Mouse (Mus musculus): ENCODE data around the gene Cap2. TPM values are rescaled to one million over a fixed set of nuclear protein-coding genes. Genes with fewer than 3 reads are reported as not detected.

The Cap2 gene
- polyA plus RNA-seq, 1 experiment, result 0.16 TPM

- H3ac ChIP-seq (ENCODE audit: control insufficient read depth, insufficient read length, low read depth), result no peak overlapping the region
- no peaks in the 10 kb centered on the region for H3K79me3 ChIP-seq (ENCODE audit: low read depth)
- H3K4me3 ChIP-seq (ENCODE audit: insufficient read depth, poor library complexity, severe bottlenecking), result no peak overlapping the region
- no peaks in the 10 kb centered on the region for H3K27me3 ChIP-seq (ENCODE audit: control insufficient read depth, insufficient read depth, insufficient read length)
- no peaks in the 10 kb centered on the region for H3K36me3 ChIP-seq (ENCODE audit: control insufficient read depth, insufficient read depth)
- no peaks in the 10 kb centered on the region for H3K79me2 ChIP-seq (ENCODE audit: control insufficient read depth, insufficient read depth)
- TF ChIP-seq CTCF (IDR thresholded peaks at IDR 0.05; ENCODE audit: control insufficient read depth, insufficient read depth, insufficient read length) (no peak), CEBPB (IDR thresholded peaks at IDR 0.05; ENCODE audit: low read depth) (no peak), MYOG (IDR thresholded peaks at IDR 0.05; ENCODE audit: control insufficient read depth, extremely low read depth, insufficient read length) (no peak), MYOD1 (IDR thresholded peaks at IDR 0.05; ENCODE audit: control insufficient read depth, insufficient read length, low read depth) (no peak), FOSL1 (IDR thresholded peaks at IDR 0.05; ENCODE audit: insufficient read depth, low read length, poor library complexity, severe bottlenecking) (no peak), USF1 (IDR thresholded peaks at IDR 0.05; ENCODE audit: low read depth) (no peak), MAX (IDR thresholded peaks at IDR 0.05) (no peak)
These were observed 22.1 kb downstream of the Cap2 start for GRCm38 (mm10) chr13:46523712-46524111.

GRCm38 (mm10) chr13:46525295-46526255 lies 23.9 kb downstream of the Cap2 start:
- Histone ChIP-seq H3ac (ENCODE audit: control insufficient read depth, insufficient read length, low read depth) (no peak overlapping the region), H3K36me3 (ENCODE audit: control insufficient read depth, insufficient read depth) (no peaks in the 10 kb centered on the region), H3K27me3 (ENCODE audit: control insufficient read depth, insufficient read depth, insufficient read length) (no peaks in the 10 kb centered on the region), H3K4me3 (ENCODE audit: insufficient read depth, poor library complexity, severe bottlenecking) (no peak overlapping the region), H3K79me3 (ENCODE audit: low read depth) (no peaks in the 10 kb centered on the region), H3K79me2 (ENCODE audit: control insufficient read depth, insufficient read depth) (no peaks in the 10 kb centered on the region)
- TF ChIP-seq FOSL1 (IDR thresholded peaks at IDR 0.05; ENCODE audit: insufficient read depth, low read length, poor library complexity, severe bottlenecking) (no peak), USF1 (IDR thresholded peaks at IDR 0.05; ENCODE audit: low read depth) (no peak), MAX (IDR thresholded peaks at IDR 0.05) (no peak), CEBPB (IDR thresholded peaks at IDR 0.05; ENCODE audit: low read depth) (no peak), CTCF (IDR thresholded peaks at IDR 0.05; ENCODE audit: control insufficient read depth, insufficient read depth, insufficient read length) (no peak), MYOG (IDR thresholded peaks at IDR 0.05; ENCODE audit: control insufficient read depth, extremely low read depth, insufficient read length) (no peak), MYOD1 (IDR thresholded peaks at IDR 0.05; ENCODE audit: control insufficient read depth, insufficient read length, low read depth) (no peak)

- no peaks in the 10 kb centered on the region for H3K36me3 ChIP-seq (ENCODE audit: control insufficient read depth, insufficient read depth)
- H3K79me2 ChIP-seq (ENCODE audit: control insufficient read depth, insufficient read depth), result no peaks in the 10 kb centered on the region
- H3K4me3 ChIP-seq (ENCODE audit: insufficient read depth, poor library complexity, severe bottlenecking), result no peak overlapping the region
- no peak for TF ChIP-seq FOSL1 (IDR thresholded peaks at IDR 0.05; ENCODE audit: insufficient read depth, low read length, poor library complexity, severe bottlenecking)
- TF ChIP-seq MYOD1 (IDR thresholded peaks at IDR 0.05; ENCODE audit: control insufficient read depth, insufficient read length, low read depth), result no peak
- TF ChIP-seq CEBPB (IDR thresholded peaks at IDR 0.05; ENCODE audit: low read depth), result no peak
- TF ChIP-seq MYOG (IDR thresholded peaks at IDR 0.05; ENCODE audit: control insufficient read depth, extremely low read depth, insufficient read length), result no peak
- no peak for TF ChIP-seq USF1 (IDR thresholded peaks at IDR 0.05; ENCODE audit: low read depth)
- TF ChIP-seq CTCF (IDR thresholded peaks at IDR 0.05; ENCODE audit: control insufficient read depth, insufficient read depth, insufficient read length), result no peak
- no peak for TF ChIP-seq MAX (IDR thresholded peaks at IDR 0.05)
- H3K79me3 ChIP-seq (ENCODE audit: low read depth), result no peaks in the 10 kb centered on the region
- H3K27me3 ChIP-seq (ENCODE audit: control insufficient read depth, insufficient read depth, insufficient read length), result no peaks in the 10 kb centered on the region
- H3ac ChIP-seq (ENCODE audit: control insufficient read depth, insufficient read length, low read depth), result no peak overlapping the region
These were observed 25.0 kb downstream of the Cap2 start for GRCm38 (mm10) chr13:46526645-46527044.

GRCm38 (mm10) chr13:46527340-46527739 lies 25.7 kb downstream of the Cap2 start:
- Histone ChIP-seq H3K4me3 (ENCODE audit: insufficient read depth, poor library complexity, severe bottlenecking) (no peak overlapping the region), H3ac (ENCODE audit: control insufficient read depth, insufficient read length, low read depth) (no peak overlapping the region), H3K36me3 (ENCODE audit: control insufficient read depth, insufficient read depth) (no peaks in the 10 kb centered on the region), H3K79me3 (ENCODE audit: low read depth) (no peaks in the 10 kb centered on the region), H3K79me2 (ENCODE audit: control insufficient read depth, insufficient read depth) (no peaks in the 10 kb centered on the region), H3K27me3 (ENCODE audit: control insufficient read depth, insufficient read depth, insufficient read length) (no peaks in the 10 kb centered on the region)
- TF ChIP-seq USF1 (IDR thresholded peaks at IDR 0.05; ENCODE audit: low read depth) (no peak), MYOD1 (IDR thresholded peaks at IDR 0.05; ENCODE audit: control insufficient read depth, insufficient read length, low read depth) (no peak), MYOG (IDR thresholded peaks at IDR 0.05; ENCODE audit: control insufficient read depth, extremely low read depth, insufficient read length) (no peak), CEBPB (IDR thresholded peaks at IDR 0.05; ENCODE audit: low read depth) (no peak), MAX (IDR thresholded peaks at IDR 0.05) (no peak), CTCF (IDR thresholded peaks at IDR 0.05; ENCODE audit: control insufficient read depth, insufficient read depth, insufficient read length) (no peak), FOSL1 (IDR thresholded peaks at IDR 0.05; ENCODE audit: insufficient read depth, low read length, poor library complexity, severe bottlenecking) (no peak)

GRCm38 (mm10) chr13:46529037-46529436 lies 27.4 kb downstream of the Cap2 start:
- Histone ChIP-seq H3K36me3 (ENCODE audit: control insufficient read depth, insufficient read depth) (no peaks in the 10 kb centered on the region), H3K79me3 (ENCODE audit: low read depth) (no peaks in the 10 kb centered on the region), H3K4me3 (ENCODE audit: insufficient read depth, poor library complexity, severe bottlenecking) (no peak overlapping the region), H3K79me2 (ENCODE audit: control insufficient read depth, insufficient read depth) (no peaks in the 10 kb centered on the region), H3K27me3 (ENCODE audit: control insufficient read depth, insufficient read depth, insufficient read length) (no peaks in the 10 kb centered on the region), H3ac (ENCODE audit: control insufficient read depth, insufficient read length, low read depth) (no peak overlapping the region)
- TF ChIP-seq MYOG (IDR thresholded peaks at IDR 0.05; ENCODE audit: control insufficient read depth, extremely low read depth, insufficient read length), result no peak
- no peak for TF ChIP-seq MAX (IDR thresholded peaks at IDR 0.05)
- TF ChIP-seq CTCF (IDR thresholded peaks at IDR 0.05; ENCODE audit: control insufficient read depth, insufficient read depth, insufficient read length), result no peak
- no peak for TF ChIP-seq MYOD1 (IDR thresholded peaks at IDR 0.05; ENCODE audit: control insufficient read depth, insufficient read length, low read depth)
- no peak for TF ChIP-seq FOSL1 (IDR thresholded peaks at IDR 0.05; ENCODE audit: insufficient read depth, low read length, poor library complexity, severe bottlenecking)
- TF ChIP-seq USF1 (IDR thresholded peaks at IDR 0.05; ENCODE audit: low read depth), result no peak
- no peak for TF ChIP-seq CEBPB (IDR thresholded peaks at IDR 0.05; ENCODE audit: low read depth)

Measured in C2C12 (cell line).